In the genomic region with DNA sequence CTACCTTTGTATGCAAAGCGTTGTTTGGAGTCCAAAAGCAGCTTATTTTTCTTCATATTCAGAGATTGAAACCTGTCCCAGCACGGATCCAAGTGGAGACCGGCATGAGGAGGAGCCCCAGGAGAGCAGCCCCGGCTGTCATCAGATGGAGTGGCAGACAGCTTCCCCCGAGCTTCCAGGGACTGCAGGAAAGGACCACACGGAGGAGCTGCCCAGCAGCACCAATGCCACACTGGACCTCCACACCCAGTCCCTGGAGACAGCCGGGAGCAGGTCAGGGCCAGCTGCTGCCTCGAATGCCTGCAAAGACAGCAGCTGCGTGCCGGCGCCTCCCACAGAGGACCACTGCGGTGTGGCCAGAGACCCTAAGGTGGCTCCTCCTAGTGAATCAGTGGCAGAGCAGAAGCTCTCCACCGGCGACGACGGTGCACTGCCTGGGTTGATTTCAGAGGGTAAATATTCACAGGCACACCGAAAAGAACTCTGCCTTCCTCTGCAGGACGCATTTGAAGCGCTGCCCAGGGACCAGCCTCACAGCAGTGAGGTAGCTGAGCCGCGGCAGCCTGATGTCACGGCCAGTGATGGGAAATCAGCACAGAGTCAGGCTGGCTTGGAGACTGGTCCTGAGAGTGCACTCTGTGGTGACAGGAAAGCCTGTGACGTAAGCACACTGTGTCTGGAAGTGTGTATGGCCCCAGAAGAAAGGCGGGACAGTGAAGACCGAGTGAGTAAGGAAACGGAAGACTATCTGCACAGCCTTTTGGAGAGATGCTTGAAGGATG, we compare ENCODE assay signal across 13 mouse cellular contexts. TPM values are rescaled to one million over a fixed set of nuclear protein-coding genes. Genes with fewer than 3 reads are reported as not detected.
DNase-seq lines count a peak whose midpoint lies in the region; ATAC-seq lines count a peak whose summit lies in the region.
"Had no signal": no experiment of that assay in that cellular context is flagged by ENCODE, and none has a peak within 500 bp of the region (broad histone marks: within the 10 kb centered on the region; RNA-seq: fewer than 3 reads in every experiment).

No protein-coding gene starts in this region.

- ATAC-seq in heart, embryonic 12.5 days (ENCODE audit: insufficient number of reproducible peaks, low FRiP score), result no peak
- ATAC-seq in midbrain, embryonic 11.5 days (ENCODE audit: low FRiP score), result peak; percentile 38
- no peak for ATAC-seq in midbrain, embryonic 15.5 days (replicated peaks)
- ATAC-seq: lung, postnatal 0 days had no signal

- 52% methylated on average over 26 of the region's 26 CpGs for WGBS in heart, embryonic 12.5 days
- WGBS in midbrain, embryonic 11.5 days, result 48% methylated on average over 26 of the region's 26 CpGs
- WGBS in midbrain, embryonic 15.5 days, result 48% methylated on average over 26 of the region's 26 CpGs

- H3K4me2 ChIP-seq in heart, embryonic 12.5 days, result peak overlapping the region; percentile 14; the same call in 1 of the 2 replicates
- no peak overlapping the region for H3K4me2 ChIP-seq in midbrain, embryonic 11.5 days
- no peak overlapping the region for H3K4me2 ChIP-seq in midbrain, embryonic 15.5 days

- no peaks in the 10 kb centered on the region for H3K9me3 ChIP-seq in heart, embryonic 12.5 days (replicated peaks)
- H3K9me3 ChIP-seq in midbrain, embryonic 11.5 days (ENCODE audit: control insufficient read depth, low read length), result no peaks in the 10 kb centered on the region
- H3K9me3 ChIP-seq in midbrain, embryonic 15.5 days, result no peaks in the 10 kb centered on the region

- H3K4me3 ChIP-seq in heart, embryonic 12.5 days, result no peak overlapping the region
- H3K4me3 ChIP-seq in midbrain, embryonic 11.5 days (ENCODE audit: low read depth, low read length), result no peak overlapping the region
- no peak overlapping the region for H3K4me3 ChIP-seq in midbrain, embryonic 15.5 days
- H3K4me3 ChIP-seq: erythroblast, embryonic 14.5 days had no signal

- H3K9ac ChIP-seq in heart, embryonic 12.5 days, result no peak overlapping the region
- H3K9ac ChIP-seq in midbrain, embryonic 11.5 days (ENCODE audit: low read length), result no peak overlapping the region
- no peak overlapping the region for H3K9ac ChIP-seq in midbrain, embryonic 15.5 days

- no peak for DNase-seq in heart, adult 9 months (ENCODE audit: low spot score in 2 of 2)
- no peak for DNase-seq in midbrain, embryonic 11.5 days (ENCODE audit: low spot score, missing footprints)
- DNase-seq in cerebellum, adult 8-10 months, result peak; percentile 52
- peak; percentile 24 for DNase-seq in mesoderm, embryonic 11.5 days (ENCODE audit: low read depth, low spot score)
- DNase-seq in right cerebral cortex, adult 18-20 months, result no peak
- no peak for DNase-seq in layer of hippocampus, postnatal 25 days (ENCODE audit: extremely low spot score in 1 of 2, low spot score in 1 of 2)
- DNase-seq: heart, postnatal 36 days; liver; thymus, adult 18-20 months had no signal

- no peaks in the 10 kb centered on the region for H3K27me3 ChIP-seq in heart, embryonic 12.5 days (replicated peaks)
- no peaks in the 10 kb centered on the region for H3K27me3 ChIP-seq in midbrain, embryonic 11.5 days (ENCODE audit: control insufficient read depth, insufficient read depth, low read length)
- H3K27me3 ChIP-seq in midbrain, embryonic 15.5 days (replicated peaks), result no peaks in the 10 kb centered on the region

- H3K36me3 ChIP-seq in heart, embryonic 12.5 days, result peaks cover 12% of the 10 kb centered on the region
- 0 out of 2 replicates have a peak, but pooled peaks cover 2% of the 10 kb centered on the region for H3K36me3 ChIP-seq in midbrain, embryonic 11.5 days (ENCODE audit: control insufficient read depth, insufficient read depth, low read length)
- no peaks in the 10 kb centered on the region for H3K36me3 ChIP-seq in midbrain, embryonic 15.5 days (replicated peaks)

- peaks cover 21% of the 10 kb centered on the region for H3K4me1 ChIP-seq in heart, embryonic 12.5 days (replicated peaks)
- no peaks in the 10 kb centered on the region for H3K4me1 ChIP-seq in midbrain, embryonic 11.5 days (ENCODE audit: control insufficient read depth, insufficient read depth, low read length)
- no peaks in the 10 kb centered on the region for H3K4me1 ChIP-seq in midbrain, embryonic 15.5 days

- H3K27ac ChIP-seq in heart, embryonic 12.5 days (ENCODE audit: poor library complexity, severe bottlenecking), result no peak overlapping the region
- H3K27ac ChIP-seq in midbrain, embryonic 11.5 days (ENCODE audit: low read depth, low read length), result no peak overlapping the region
- H3K27ac ChIP-seq in midbrain, embryonic 15.5 days, result no peak overlapping the region

RNA-seq across cellular contexts. Expression of gene Sccpdh, which starts 58.1 kb away (rescaled TPM):
- 86.9 and 91.4 TPM in 2 replicates for polyA plus RNA-seq in heart, embryonic 12.5 days (2016; fragmentation: Nextera tagmentation; extraction: Ambion mirVana)
- 95.6 and 101 TPM in 2 replicates for polyA plus RNA-seq in midbrain, embryonic 11.5 days (2014; fragmentation: Nextera tagmentation; extraction: Ambion mirVana)
- 147 and 154 TPM in 2 replicates for polyA plus RNA-seq in midbrain, embryonic 15.5 days (2015; fragmentation: Nextera tagmentation; extraction: Ambion mirVana)
- 10 to 100 TPM; 60.1 to 68.5 TPM for total RNA-seq in layer of hippocampus, postnatal 25 days (2021)
- polyA plus RNA-seq: erythroblast, embryonic 14.5 days had no signal

Comparison
In these comparisons a context has a peak if more than half of its experiments do, and no peak if none do; other contexts are left out.
1. DNase-seq: peak in cerebellum, adult 8-10 months (single experiment) and mesoderm, embryonic 11.5 days (single experiment); none in heart, adult 9 months (0 of 2), midbrain, embryonic 11.5 days (single experiment), right cerebral cortex, adult 18-20 months (single experiment) and layer of hippocampus, postnatal 25 days (0 of 2).